Mouse (Mus musculus) midbrain, embryonic 14.5 days (tissue): ENCODE results near the gene Olfr609. TPM values are rescaled to one million over a fixed set of nuclear protein-coding genes. Genes with fewer than 3 reads are reported as not detected.

Experiments used
- polyA plus RNA-seq: library from polyadenylated mRNA; unstranded; fragments of >200 nt; fragmentation: Nextera tagmentation; extraction: Ambion mirVana; gene quantifications from 2 replicates; pipeline ENCODE4 v1.2.1, GENCODE M21; 2014

Gene Olfr609
- polyA plus RNA-seq, 1 experiment from 2014 or later: not detected

Other genes starting within 250 kb of the Olfr609 start
- not detected in 2 replicates for gene Usp17ld, start 245.6 kb downstream of the Olfr609 start, polyA plus RNA-seq
- not detected in 2 replicates for gene Olfr596, start 192.4 kb downstream of the Olfr609 start, polyA plus RNA-seq
- gene Olfr597, start 181.7 kb downstream of the Olfr609 start, polyA plus RNA-seq: not detected in 2 replicates
- gene Olfr598, start 174.5 kb downstream of the Olfr609 start, polyA plus RNA-seq: not detected in 2 replicates
- gene Olfr599, start 162.1 kb downstream of the Olfr609 start, polyA plus RNA-seq: not detected in 2 replicates
- not detected in 2 replicates for gene Olfr600, start 148.4 kb downstream of the Olfr609 start, polyA plus RNA-seq
- gene Olfr601, start 135.4 kb downstream of the Olfr609 start, polyA plus RNA-seq: not detected in 2 replicates
- gene Olfr603, start 111.9 kb downstream of the Olfr609 start, polyA plus RNA-seq: not detected in 2 replicates
- not detected in 2 replicates for gene Usp17lc, start 83.0 kb downstream of the Olfr609 start, polyA plus RNA-seq
- not detected in 2 replicates for gene Olfr605, start 52.6 kb downstream of the Olfr609 start, polyA plus RNA-seq
- not detected in 2 replicates for gene Olfr606, start 49.0 kb downstream of the Olfr609 start, polyA plus RNA-seq
- not detected in 2 replicates for gene Olfr607, start 33.9 kb downstream of the Olfr609 start, polyA plus RNA-seq
- gene Olfr608, start 28.2 kb downstream of the Olfr609 start, polyA plus RNA-seq: not detected in 2 replicates
- gene Olfr610, start 14.1 kb upstream of the Olfr609 start, polyA plus RNA-seq: not detected in 2 replicates
- gene Olfr611, start 22.8 kb upstream of the Olfr609 start, polyA plus RNA-seq: not detected in 2 replicates
- gene Olfr612, start 44.7 kb upstream of the Olfr609 start, polyA plus RNA-seq: not detected in 2 replicates
- not detected in 2 replicates for gene Olfr613, start 50.0 kb upstream of the Olfr609 start, polyA plus RNA-seq
- not detected in 2 replicates for gene Olfr615, start 58.0 kb upstream of the Olfr609 start, polyA plus RNA-seq
- gene Olfr616, start 71.1 kb upstream of the Olfr609 start, polyA plus RNA-seq: not detected in 2 replicates
- gene Olfr617, start 75.0 kb upstream of the Olfr609 start, polyA plus RNA-seq: not detected in 2 replicates
- gene Olfr618, start 92.0 kb upstream of the Olfr609 start, polyA plus RNA-seq: 0.08 and 0.23 TPM in 2 replicates
- gene Olfr619, start 102.5 kb upstream of the Olfr609 start, polyA plus RNA-seq: not detected in 2 replicates
- not detected in 2 replicates for gene Olfr620, start 114.5 kb upstream of the Olfr609 start, polyA plus RNA-seq
- gene Olfr622, start 144.6 kb upstream of the Olfr609 start, polyA plus RNA-seq: not detected in 2 replicates
- not detected in 2 replicates for gene Olfr623, start 165.6 kb upstream of the Olfr609 start, polyA plus RNA-seq
- gene Olfr624, start 173.1 kb upstream of the Olfr609 start, polyA plus RNA-seq: not detected in 2 replicates
- gene Olfr625-ps1, start 184.7 kb upstream of the Olfr609 start, polyA plus RNA-seq: not detected in 2 replicates
- gene Olfr243, start 216.6 kb upstream of the Olfr609 start, polyA plus RNA-seq: not detected in 2 replicates
- not detected in 2 replicates for gene Olfr628, start 232.3 kb upstream of the Olfr609 start, polyA plus RNA-seq
- not detected in 2 replicates for gene Olfr629, start 246.9 kb upstream of the Olfr609 start, polyA plus RNA-seq